Comparison of ENCODE assay signal across 9 mouse cellular contexts in the genomic region with DNA sequence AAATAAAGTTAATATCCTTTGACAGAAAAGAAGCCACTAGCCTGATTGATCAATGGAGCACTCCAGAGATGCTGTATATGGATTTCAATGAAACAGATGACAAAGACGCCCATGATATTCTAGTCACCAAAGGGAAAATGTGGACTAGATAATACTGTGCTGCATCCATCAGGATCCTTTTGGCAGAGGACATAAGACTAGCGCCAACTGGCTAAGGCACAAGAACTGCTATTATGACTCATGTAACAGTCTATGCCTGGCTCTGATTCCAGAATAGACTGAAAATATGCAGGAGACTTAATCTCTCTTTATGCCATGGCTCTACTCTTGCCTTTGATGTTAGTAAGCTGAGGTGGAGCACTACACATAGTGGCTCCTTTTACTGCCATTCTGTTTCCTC.
DNase-seq lines count a peak whose midpoint lies in the region; ATAC-seq and TF ChIP-seq lines count a peak whose summit lies in the region.
"Had no signal": no experiment of that assay in that cellular context is flagged by ENCODE, and none has a peak within 500 bp of the region (broad histone marks: within the 10 kb centered on the region; RNA-seq: fewer than 3 reads in every experiment).

No protein-coding gene starts in this region.

- H3K27me3 ChIP-seq in forebrain, postnatal 0 days (ENCODE audit: insufficient read depth, low read length) = no peaks in the 10 kb centered on the region
- no peaks in the 10 kb centered on the region for H3K27me3 ChIP-seq in forebrain, embryonic 12.5 days
- no peaks in the 10 kb centered on the region for H3K27me3 ChIP-seq in liver, embryonic 12.5 days (replicated peaks)
- H3K27me3 ChIP-seq in kidney, adult 2 months (replicated peaks; ENCODE audit: control insufficient read depth, insufficient read depth, low read length) = no peaks in the 10 kb centered on the region

- H3K4me1 ChIP-seq in forebrain, postnatal 0 days (ENCODE audit: insufficient read depth) = no peaks in the 10 kb centered on the region
- H3K4me1 ChIP-seq in forebrain, embryonic 12.5 days = no peaks in the 10 kb centered on the region
- H3K4me1 ChIP-seq in liver, embryonic 12.5 days = no peaks in the 10 kb centered on the region
- no peaks in the 10 kb centered on the region for H3K4me1 ChIP-seq in kidney, adult 2 months (ENCODE audit: control insufficient read depth, insufficient read depth, low read length)

- no peak overlapping the region for H3K4me3 ChIP-seq in forebrain, postnatal 0 days (ENCODE audit: low read depth, low read length)
- no peak overlapping the region for H3K4me3 ChIP-seq in forebrain, embryonic 12.5 days (replicated peaks)
- no peak overlapping the region for H3K4me3 ChIP-seq in liver, embryonic 12.5 days
- no peak overlapping the region for H3K4me3 ChIP-seq in kidney, adult 2 months (ENCODE audit: insufficient read depth, low read depth, low read length)

- 70% methylated on average over 2 of the region's 2 CpGs for WGBS in forebrain, postnatal 0 days
- 94% methylated on average over 2 of the region's 2 CpGs for WGBS in forebrain, embryonic 12.5 days
- WGBS in liver, embryonic 12.5 days (ENCODE audit: insufficient replicate concordance) = 65% methylated on average over 2 of the region's 2 CpGs
- WGBS in kidney, adult 2 months = 99% methylated on average over 2 of the region's 2 CpGs

- peak; percentile 78 for ATAC-seq in forebrain, postnatal 0 days
- ATAC-seq in forebrain, embryonic 12.5 days (ENCODE audit: low FRiP score) = no peak
- no peak for ATAC-seq in liver, embryonic 12.5 days

- H3K4me2 ChIP-seq in forebrain, postnatal 0 days (ENCODE audit: low read depth) = no peak overlapping the region
- H3K4me2 ChIP-seq in forebrain, embryonic 12.5 days = no peak overlapping the region
- H3K4me2 ChIP-seq in liver, embryonic 12.5 days = no peak overlapping the region
- H3K4me2 ChIP-seq: liver, embryonic 11.5 days had no signal

- no peak for TF ChIP-seq CTCF in forebrain, postnatal 0 days (IDR thresholded peaks at IDR 0.05; ENCODE audit: low read depth)
- TF ChIP-seq CTCF in kidney, adult 2 months (conservative IDR thresholded peaks at IDR 0.05; ENCODE audit: insufficient read depth, insufficient read length, low read depth, low read length) = no peak

- peak; percentile 69 for DNase-seq in forebrain, postnatal 0 days
- peak; percentile 93 for DNase-seq in Muller cell, postnatal 12 days (ENCODE audit: inconsistent ontology term)
- DNase-seq in cerebellum, adult 9-10 months = peak; percentile 61
- DNase-seq in layer of hippocampus, postnatal 14 days (ENCODE audit: low spot score in 2 of 2) = peak; percentile 60 to 92
- no peak for DNase-seq in kidney, postnatal 14 days
- DNase-seq in kidney, adult 2 months = no peak

- no peaks in the 10 kb centered on the region for H3K36me3 ChIP-seq in forebrain, postnatal 0 days (ENCODE audit: insufficient read depth)
- H3K36me3 ChIP-seq in forebrain, embryonic 12.5 days (replicated peaks) = no peaks in the 10 kb centered on the region
- no peaks in the 10 kb centered on the region for H3K36me3 ChIP-seq in liver, embryonic 12.5 days
- H3K36me3 ChIP-seq in kidney, adult 2 months (ENCODE audit: control insufficient read depth, insufficient read depth, low read length) = no peaks in the 10 kb centered on the region

- H3K27ac ChIP-seq in forebrain, postnatal 0 days (ENCODE audit: low read depth, low read length) = no peak overlapping the region
- no peak overlapping the region for H3K27ac ChIP-seq in forebrain, embryonic 12.5 days
- no peak overlapping the region for H3K27ac ChIP-seq in liver, embryonic 12.5 days
- H3K27ac ChIP-seq in kidney, adult 2 months (ENCODE audit: insufficient read depth, low read depth, low read length) = no peak overlapping the region

- no peak overlapping the region for H3K9ac ChIP-seq in forebrain, postnatal 0 days
- H3K9ac ChIP-seq in forebrain, embryonic 12.5 days = no peak overlapping the region
- no peak overlapping the region for H3K9ac ChIP-seq in liver, embryonic 12.5 days

- no peaks in the 10 kb centered on the region for H3K9me3 ChIP-seq in forebrain, postnatal 0 days (ENCODE audit: low read length)
- no peaks in the 10 kb centered on the region for H3K9me3 ChIP-seq in forebrain, embryonic 12.5 days
- no peaks in the 10 kb centered on the region for H3K9me3 ChIP-seq in liver, embryonic 12.5 days (replicated peaks)

- no peak for TF ChIP-seq POLR2A in kidney, adult 2 months (IDR thresholded peaks at IDR 0.05; ENCODE audit: low read depth, low read length)

Comparison
In these comparisons a context has a peak if more than half of its experiments do, and no peak if none do; other contexts are left out.
1. DNase-seq: peak in forebrain, postnatal 0 days (single experiment), Muller cell, postnatal 12 days (single experiment), cerebellum, adult 9-10 months (single experiment) and layer of hippocampus, postnatal 14 days (2 of 2); none in kidney, postnatal 14 days (single experiment) and kidney, adult 2 months (single experiment).